Mouse (Mus musculus) forebrain, embryonic 14.5 days (tissue): ENCODE measurements at regions not wholly inside any gene's neighbourhood (a gene's known extent, or its start where the extent isn't known, plus 50 kb on each side); places are given as distances from the start of the nearest gene placed in this dataset.

Source experiments
- ATAC-seq: fragments of 200-750 bp; cut with Nextera tagmentation; 2 replicates; pipeline ENCODE4 v1.8.0; 2017; ENCODE audit warnings: mild to moderate bottlenecking, moderate library complexity
- DNase-seq: peaks from one replicate; pipeline ENCODE4 v3.0.0-alpha.2; 2015; ENCODE audit warnings: low spot score
- H3K27ac ChIP-seq: fragments of 300-500 bp; sonication (generic); 2 replicates; pipeline ENCODE4 v1.5.1; 2014; ENCODE audit warnings: low read depth, mild to moderate bottlenecking, control low read depth, low read length, moderate library complexity
- H3K27me3 ChIP-seq: fragments of 300-500 bp; sonication (generic); replicated peaks from 2 replicates; pipeline ENCODE4 v1.6.1; 2014; ENCODE audit warnings: low read length, control low read depth, mixed read lengths; ENCODE audit not compliant: control insufficient read depth, insufficient read depth
- H3K36me3 ChIP-seq: fragments of 300-500 bp; sonication (generic); 2 replicates; pipeline ENCODE4 v1.6.1; 2014; ENCODE audit warnings: low read length, control low read depth; ENCODE audit not compliant: control insufficient read depth, insufficient read depth
- H3K4me1 ChIP-seq: fragments of 300-500 bp; sonication (generic); 2 replicates; pipeline ENCODE4 v1.6.1; 2014; ENCODE audit warnings: antibody characterized with exemption, low read length, control low read depth; ENCODE audit not compliant: control insufficient read depth, insufficient read depth
- H3K4me2 ChIP-seq: fragments of 300-500 bp; sonication (generic); 2 replicates; pipeline ENCODE4 v1.6.1; 2014; ENCODE audit warnings: mild to moderate bottlenecking, control low read depth, low read length
- H3K4me3 ChIP-seq: fragments of 300-500 bp; sonication (generic); 2 replicates; pipeline ENCODE4 v1.5.1; 2014; ENCODE audit warnings: low read depth, low read length, control low read depth
- H3K9ac ChIP-seq: fragments of 300-500 bp; sonication (generic); 2 replicates; pipeline ENCODE4 v1.6.1; 2014; ENCODE audit warnings: mild to moderate bottlenecking, low read length, control low read depth, moderate library complexity
- H3K9me3 ChIP-seq: fragments of 300-500 bp; sonication (generic); replicated peaks from 2 replicates; pipeline ENCODE4 v1.6.1; 2016; ENCODE audit warnings: low read length, control low read depth, mixed read lengths; ENCODE audit not compliant: control insufficient read depth
- WGBS: fragments of 180-500 bp; shearing (Covaris S2); extraction: QIAGEN DNeasy Blood & Tissue Kit; methylation state at CpG from one replicate; pipeline ENCODE4 v1.1.7; 2014; 5-methylcytosine and 5-hydroxymethylcytosine counted together

GRCm38 (mm10) chr9:90490561-90491152 is 220.1 kb upstream of the Tbc1d2b start:
- Histone ChIP-seq H3K27me3 (no peaks in the 10 kb centered on the region), H3K4me3 (no peak overlapping the region), H3K4me1 (no peaks in the 10 kb centered on the region), H3K9ac (no peak overlapping the region), H3K9me3 (no peaks in the 10 kb centered on the region), H3K4me2 (no peak overlapping the region), H3K36me3 (no peaks in the 10 kb centered on the region), H3K27ac (no peak overlapping the region)
- DNase-seq (peak; percentile 25), ATAC-seq (peak; percentile 65)
- 73% methylated on average over 7 of the region's 7 CpGs for WGBS

- DNase-seq (no peak), ATAC-seq (no peak)
- Histone ChIP-seq H3K4me2 (no peak overlapping the region), H3K9ac (no peak overlapping the region), H3K36me3 (no peaks in the 10 kb centered on the region), H3K27me3 (no peaks in the 10 kb centered on the region), H3K27ac (no peak overlapping the region), H3K4me1 (no peaks in the 10 kb centered on the region), H3K9me3 (no peaks in the 10 kb centered on the region), H3K4me3 (no peak overlapping the region)
- 95% methylated on average over 2 of the region's 2 CpGs for WGBS
These were observed 180.0 kb upstream of the Tbc1d2b start for GRCm38 (mm10) chr9:90450579-90450978.

- Histone ChIP-seq H3K4me1 (no peaks in the 10 kb centered on the region), H3K36me3 (no peaks in the 10 kb centered on the region), H3K9me3 (no peaks in the 10 kb centered on the region), H3K4me3 (no peak overlapping the region), H3K27me3 (no peaks in the 10 kb centered on the region), H3K27ac (no peak overlapping the region), H3K9ac (no peak overlapping the region), H3K4me2 (no peak overlapping the region)
- ATAC-seq: no peak
- 24% methylated on average over 4 of the region's 4 CpGs for WGBS
- peak; percentile 55 for DNase-seq
These were observed 176.4 kb upstream of the Tbc1d2b start for GRCm38 (mm10) chr9:90446957-90447356.

- DNase-seq (no peak), ATAC-seq (no peak)
- Histone ChIP-seq H3K4me3 (no peak overlapping the region), H3K9me3 (no peaks in the 10 kb centered on the region), H3K27ac (no peak overlapping the region), H3K4me2 (no peak overlapping the region), H3K36me3 (no peaks in the 10 kb centered on the region), H3K27me3 (no peaks in the 10 kb centered on the region), H3K4me1 (no peaks in the 10 kb centered on the region), H3K9ac (no peak overlapping the region)
- 73% methylated on average over 4 of the region's 4 CpGs for WGBS
These were observed 164.3 kb upstream of the Tbc1d2b start for GRCm38 (mm10) chr9:90434902-90435301.

- ATAC-seq: no peak
- Histone ChIP-seq H3K27me3 (no peaks in the 10 kb centered on the region), H3K4me2 (no peak overlapping the region), H3K4me1 (no peaks in the 10 kb centered on the region), H3K9me3 (no peaks in the 10 kb centered on the region), H3K27ac (no peak overlapping the region), H3K4me3 (no peak overlapping the region), H3K9ac (no peak overlapping the region), H3K36me3 (no peaks in the 10 kb centered on the region)
- DNase-seq: no peak
- WGBS: 76% methylated on average over 2 of the region's 2 CpGs
These were observed 160.3 kb upstream of the Tbc1d2b start for GRCm38 (mm10) chr9:90430898-90431297.

- DNase-seq: no peak
- Histone ChIP-seq H3K4me2 (no peak overlapping the region), H3K4me3 (no peak overlapping the region), H3K9ac (no peak overlapping the region), H3K27ac (no peak overlapping the region), H3K36me3 (no peaks in the 10 kb centered on the region), H3K9me3 (no peaks in the 10 kb centered on the region), H3K4me1 (no peaks in the 10 kb centered on the region), H3K27me3 (no peaks in the 10 kb centered on the region)
- ATAC-seq: no peak
- 89% methylated on average over 6 of the region's 6 CpGs for WGBS
These were observed 151.1 kb upstream of the Tbc1d2b start for GRCm38 (mm10) chr9:90421662-90422061.

GRCm38 (mm10) chr9:90419762-90420541 is 149.3 kb upstream of the Tbc1d2b start:
- WGBS: 92% methylated on average over 7 of the region's 7 CpGs
- Histone ChIP-seq H3K4me1 (no peaks in the 10 kb centered on the region), H3K36me3 (no peaks in the 10 kb centered on the region), H3K4me2 (no peak overlapping the region), H3K9me3 (no peaks in the 10 kb centered on the region), H3K27me3 (no peaks in the 10 kb centered on the region), H3K27ac (no peak overlapping the region), H3K9ac (no peak overlapping the region), H3K4me3 (no peak overlapping the region)
- DNase-seq: no peak
- no peak for ATAC-seq

- WGBS: 79% methylated on average over 2 of the region's 2 CpGs
- ATAC-seq: no peak
- H3K9ac ChIP-seq: no peak overlapping the region
These were observed 138.2 kb upstream of the Tbc1d2b start for GRCm38 (mm10) chr9:90408789-90409188.

GRCm38 (mm10) chr9:90407573-90407972 is 137.0 kb upstream of the Tbc1d2b start:
- ATAC-seq (no peak), DNase-seq (no peak)
- H3K9me3 ChIP-seq: no peaks in the 10 kb centered on the region
- no peak overlapping the region for H3K4me3 ChIP-seq
- H3K27ac ChIP-seq: no peak overlapping the region
- WGBS: 82% methylated on average over 1 of the region's 1 CpGs
- no peak overlapping the region for H3K4me2 ChIP-seq
- no peaks in the 10 kb centered on the region for H3K27me3 ChIP-seq
- no peaks in the 10 kb centered on the region for H3K4me1 ChIP-seq
- H3K9ac ChIP-seq: no peak overlapping the region
- H3K36me3 ChIP-seq: no peaks in the 10 kb centered on the region

More at GRCm38 (mm10) chr9:90408789-90409188, 138.2 kb upstream of the Tbc1d2b start:
- no peaks in the 10 kb centered on the region for H3K27me3 ChIP-seq
- no peaks in the 10 kb centered on the region for H3K9me3 ChIP-seq
- H3K27ac ChIP-seq: no peak overlapping the region
- DNase-seq: no peak
- no peak overlapping the region for H3K4me2 ChIP-seq
- H3K36me3 ChIP-seq: no peaks in the 10 kb centered on the region
- no peak overlapping the region for H3K4me3 ChIP-seq
- no peaks in the 10 kb centered on the region for H3K4me1 ChIP-seq
